Mouse (Mus musculus) right cerebral cortex, adult 18-20 months (tissue): ENCODE results near the gene Grb14.
A peak's percentile ranks its signal among the peaks of the same experiment; 100 is the strongest.

ENCODE experiments used
- DNase-seq: peaks from one replicate; pipeline ENCODE4 v3.0.0; 2022; ENCODE audit warnings: mixed read lengths

The Grb14 gene

GRCm38 (mm10) chr2:65024887-65025286 is at the start of gene Grb14:
TSS of gene Grb14 (minus strand) at chr2:65024987.
- no peak for DNase-seq

- no peak for DNase-seq
These were observed 47.4 kb upstream of the Grb14 start for GRCm38 (mm10) chr2:65072205-65072604.

GRCm38 (mm10) chr2:65053764-65054163 is 29.0 kb upstream of the Grb14 start:
- no peak for DNase-seq

DNA sequence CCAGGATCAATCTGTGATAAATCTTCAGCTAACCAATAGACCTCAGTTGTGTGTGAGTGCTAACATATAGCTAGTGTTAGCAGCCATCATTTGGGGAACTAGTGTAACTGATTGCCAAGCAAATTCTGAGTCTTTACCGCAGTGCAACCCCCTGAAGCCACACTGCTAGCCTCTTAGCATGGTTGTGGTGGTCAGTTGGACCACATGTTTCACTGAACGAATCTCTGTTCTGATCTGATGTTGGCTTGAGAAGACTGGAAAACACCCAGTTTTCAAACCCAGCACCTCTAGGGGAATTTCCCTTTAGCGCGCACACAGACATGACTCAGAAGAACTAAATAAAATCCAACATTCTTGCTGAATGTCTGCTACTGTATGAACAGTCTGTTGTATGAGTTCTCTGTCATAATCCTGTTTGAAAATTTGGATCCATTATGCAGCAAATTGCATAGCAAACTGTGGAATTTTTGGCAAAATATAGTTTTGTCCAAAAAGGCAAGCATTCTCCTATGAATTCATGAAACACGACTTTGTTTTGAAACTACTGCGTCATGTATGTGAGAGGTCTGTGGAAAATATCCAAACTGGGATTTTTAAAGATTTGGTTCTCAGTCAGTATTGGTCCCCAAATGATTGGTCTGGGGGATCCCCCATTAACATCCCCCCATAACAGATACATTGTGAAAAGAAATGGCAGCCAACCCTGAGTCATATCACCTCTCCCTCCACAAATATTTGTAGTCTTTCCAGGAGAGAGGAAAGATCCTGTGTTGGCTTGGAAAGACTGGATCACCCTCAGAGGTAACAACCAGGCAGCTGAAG is 27.6 kb upstream of the Grb14 start:
- no peak for DNase-seq

DNA sequence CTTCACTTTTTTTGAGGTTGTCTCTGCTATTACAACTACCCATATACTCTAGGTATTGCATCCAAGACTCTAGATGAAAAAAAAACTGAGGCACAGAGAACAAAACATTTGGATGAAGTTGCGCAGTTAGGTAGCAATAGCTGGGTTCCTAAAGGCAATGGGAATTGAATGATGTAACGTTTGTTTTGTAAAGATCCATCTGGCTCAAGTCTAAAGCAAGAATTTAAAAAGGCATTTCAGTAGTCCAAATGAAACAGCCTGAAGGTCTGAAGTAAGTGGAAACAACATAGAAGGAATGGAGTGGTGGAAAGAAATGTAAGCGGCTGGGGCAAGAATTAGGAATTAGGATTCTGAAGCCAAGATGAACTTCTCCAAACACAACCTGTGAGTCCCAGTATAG is 26.0 kb upstream of the Grb14 start:
- no peak for DNase-seq

DNA sequence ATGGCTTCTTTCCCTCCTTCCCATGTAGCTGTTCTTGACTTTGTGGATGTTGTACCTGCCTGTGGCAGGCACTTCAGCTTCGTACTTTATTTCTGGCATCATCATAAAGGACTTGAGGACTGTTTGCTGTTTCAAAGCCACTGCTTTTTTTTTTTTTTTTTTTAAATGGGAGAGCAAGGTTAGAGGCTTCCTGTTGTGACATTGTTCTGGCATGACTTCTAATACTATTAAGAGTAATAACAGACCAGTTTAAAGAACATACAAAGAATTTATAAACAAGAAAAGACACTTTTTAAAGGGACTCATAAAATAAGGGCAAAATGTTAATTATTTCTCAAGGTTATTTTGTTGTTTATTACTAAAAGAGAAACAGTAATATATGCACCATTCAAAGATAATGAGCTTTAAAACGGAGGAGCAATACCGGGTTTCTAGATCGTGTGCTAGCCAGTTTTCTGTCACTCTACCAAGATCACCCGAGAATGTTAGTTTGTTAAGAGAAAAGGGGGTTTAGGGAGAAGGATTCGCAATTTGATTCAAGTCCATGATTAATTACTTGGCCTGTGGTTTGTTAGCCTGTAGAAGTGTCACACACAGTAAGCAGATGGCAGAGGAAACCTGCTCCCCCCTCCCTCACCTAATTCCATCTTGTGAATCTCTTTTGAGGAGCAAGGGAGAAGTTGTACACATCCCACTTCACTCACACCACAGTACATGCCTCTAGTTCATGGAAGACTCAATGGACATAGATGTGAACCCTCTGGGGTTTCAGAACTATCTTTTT is 23.6 kb upstream of the Grb14 start:
- DNase-seq, result no peak

DNA sequence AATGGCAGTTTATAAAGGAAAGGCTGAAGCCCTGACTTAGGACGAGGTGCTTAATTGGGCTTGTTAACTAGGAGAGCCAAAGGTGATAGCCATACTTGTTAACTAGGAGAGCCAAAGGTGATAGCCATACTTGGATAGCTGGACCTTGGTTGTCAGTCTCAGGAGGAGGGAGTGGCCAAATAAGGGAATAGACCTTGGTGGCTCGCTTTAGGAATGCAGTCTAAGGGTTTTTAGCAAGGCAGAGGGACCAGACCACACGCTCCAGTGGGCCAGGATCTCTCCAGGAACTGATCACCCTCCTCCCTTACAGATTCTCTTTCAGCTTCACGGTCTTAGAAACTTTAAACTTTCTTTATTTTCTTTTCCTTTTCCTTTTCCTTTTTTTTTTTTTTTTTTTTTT is 13.4 kb upstream of the Grb14 start:
- DNase-seq, result no peak

GRCm38 (mm10) chr2:65037546-65037945 is 12.8 kb upstream of the Grb14 start:
- DNase-seq, result no peak

- DNase-seq, result peak; percentile 57
These were observed 2.2 kb downstream of the Grb14 start for GRCm38 (mm10) chr2:65022363-65023240.

GRCm38 (mm10) chr2:65021691-65022362 is 3.0 kb downstream of the Grb14 start:
- peak; percentile 58 for DNase-seq

GRCm38 (mm10) chr2:65017375-65017774 is 7.4 kb downstream of the Grb14 start:
- DNase-seq, result no peak

- DNase-seq, result no peak
These were observed 10.2 kb downstream of the Grb14 start for GRCm38 (mm10) chr2:65014552-65014951.

- no peak for DNase-seq
These were observed 14.7 kb downstream of the Grb14 start for GRCm38 (mm10) chr2:65010105-65010504.

- DNase-seq, result no peak
These were observed 17.4 kb downstream of the Grb14 start for GRCm38 (mm10) chr2:65007396-65007795.

- no peak for DNase-seq
These were observed 19.7 kb downstream of the Grb14 start for GRCm38 (mm10) chr2:65005044-65005443.

DNA sequence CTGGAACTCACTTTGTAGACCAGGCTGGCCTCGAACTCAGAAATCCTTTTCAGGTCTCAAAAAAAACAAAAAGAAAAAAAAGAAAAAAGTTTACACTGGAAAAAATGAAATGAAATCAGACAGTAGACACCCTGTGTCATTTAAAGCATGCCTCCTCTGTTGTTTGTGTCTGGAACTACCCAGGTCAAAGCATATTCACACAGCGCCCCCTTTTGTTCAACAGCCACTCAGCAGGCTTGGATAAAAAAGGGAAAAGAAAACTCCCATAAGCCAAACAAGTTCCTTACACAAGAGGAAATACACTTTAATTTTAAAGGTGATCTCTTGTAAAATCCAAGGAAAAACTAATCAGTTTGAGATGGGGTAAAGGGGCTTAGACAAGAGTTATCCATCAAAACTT is 21.4 kb downstream of the Grb14 start:
- no peak for DNase-seq

- DNase-seq, result no peak
These were observed 22.2 kb downstream of the Grb14 start for GRCm38 (mm10) chr2:65002631-65003030.

- no peak for DNase-seq
These were observed 29.7 kb downstream of the Grb14 start for GRCm38 (mm10) chr2:64995048-64995447.

DNA sequence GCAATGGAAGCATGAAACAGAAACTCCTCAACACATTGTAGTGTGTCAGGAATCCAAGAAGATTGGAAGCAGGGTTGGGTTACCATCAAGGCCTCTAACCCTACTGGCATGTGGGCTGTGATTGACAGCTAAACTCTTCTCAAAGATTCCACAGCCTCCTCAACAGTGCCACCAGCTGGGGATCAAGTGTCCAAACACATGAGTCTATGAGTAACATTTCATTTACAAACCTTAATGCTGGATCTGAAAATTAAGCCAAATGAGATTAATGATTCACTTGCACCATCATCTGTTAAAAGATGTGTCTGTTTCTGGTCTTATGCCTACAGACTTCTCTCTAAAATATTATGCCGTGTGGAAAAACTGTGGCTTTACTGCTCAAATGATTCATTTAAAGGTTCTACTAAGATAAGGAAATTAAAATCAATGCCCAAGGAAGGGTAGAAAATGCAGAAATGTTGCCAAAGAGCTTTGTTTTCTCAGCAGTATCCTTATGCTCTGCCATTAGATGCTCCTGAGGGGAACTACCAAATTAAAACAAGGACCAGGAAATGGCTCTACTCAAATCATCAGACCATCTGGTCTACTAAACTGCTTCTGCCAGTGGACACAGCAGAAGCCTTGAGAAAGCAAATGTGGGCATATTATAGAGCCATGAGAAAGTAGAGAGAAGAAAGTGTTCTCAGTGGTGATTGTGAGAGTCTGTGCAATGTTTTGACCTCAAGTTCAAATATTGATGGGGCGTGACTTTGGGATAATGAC is 35.2 kb downstream of the Grb14 start:
- DNase-seq, result no peak

- DNase-seq, result no peak
These were observed 37.0 kb downstream of the Grb14 start for GRCm38 (mm10) chr2:64987782-64988181.

GRCm38 (mm10) chr2:64975546-64975945 is 49.2 kb downstream of the Grb14 start:
- no peak for DNase-seq

- no peak for DNase-seq
These were observed 50.2 kb downstream of the Grb14 start for GRCm38 (mm10) chr2:64974549-64974948.
